ENCODE assay signal across 7 mouse cellular contexts in the genomic region with DNA sequence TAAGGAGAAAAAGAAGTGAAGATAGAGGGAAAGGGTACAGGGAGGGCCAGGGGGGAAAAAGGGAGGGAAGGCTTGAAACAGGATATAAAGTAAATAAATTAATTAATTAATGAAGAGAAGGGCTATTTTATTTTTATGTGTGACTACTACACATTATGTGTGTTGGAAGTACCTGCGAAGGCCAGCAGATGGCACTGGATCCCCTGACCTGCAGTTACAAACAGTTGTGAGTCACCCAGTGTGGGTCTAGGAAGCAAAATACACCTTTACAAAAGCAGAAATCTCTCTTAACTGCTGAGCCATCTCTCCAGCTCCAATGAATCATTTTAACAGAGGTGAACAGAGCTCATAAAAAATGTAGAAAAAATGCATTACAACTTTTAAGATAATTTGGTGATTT. TPM values are rescaled to one million over a fixed set of nuclear protein-coding genes. Genes with fewer than 3 reads are reported as not detected.
DNase-seq lines count a peak whose midpoint lies in the region; ATAC-seq and TF ChIP-seq lines count a peak whose summit lies in the region.

No protein-coding gene starts in this region.

- POLR2A ChIA-PET in Patski (lab: Charles Lee), result no interaction called here

- H3K9ac ChIP-seq in liver, adult 2 months (ENCODE audit: low read depth, low read length), result no peak overlapping the region
- no peak overlapping the region for H3K9ac ChIP-seq in liver, embryonic 11.5 days (ENCODE audit: low read depth, low read length)
- no peak overlapping the region for H3K9ac ChIP-seq in forebrain, embryonic 16.5 days (replicated peaks; ENCODE audit: low read depth, low read length)
- H3K9ac ChIP-seq in liver, embryonic 14.5 days (replicated peaks), result no peak overlapping the region

- H3K4me2 ChIP-seq in liver, embryonic 11.5 days, result no peak overlapping the region
- no peak overlapping the region for H3K4me2 ChIP-seq in forebrain, embryonic 16.5 days (ENCODE audit: low read length)
- H3K4me2 ChIP-seq in liver, embryonic 14.5 days (ENCODE audit: low read depth), result no peak overlapping the region

- no peak overlapping the region for H3K4me3 ChIP-seq in liver, adult 2 months (ENCODE audit: insufficient read depth, low read depth, low read length)
- no peak overlapping the region for H3K4me3 ChIP-seq in liver, embryonic 11.5 days (ENCODE audit: low read depth, low read length)
- H3K4me3 ChIP-seq in forebrain, embryonic 16.5 days (replicated peaks; ENCODE audit: low read length), result no peak overlapping the region
- no peak overlapping the region for H3K4me3 ChIP-seq in liver, embryonic 14.5 days (ENCODE audit: insufficient read depth in 1 of 2, low read depth in 2 of 2, low read length in 2 of 2)

- CTCF ChIA-PET in Patski (lab: Charles Lee), result interaction anchor here (1.3 kb wide), 1 partner anchor 144 kb away, joined by 5 read pairs; no protein-coding TSS in a partner anchor

- H3K36me3 ChIP-seq in liver, adult 2 months (ENCODE audit: control insufficient read depth, insufficient read depth, low read length), result no peaks in the 10 kb centered on the region
- no peaks in the 10 kb centered on the region for H3K36me3 ChIP-seq in liver, embryonic 11.5 days (ENCODE audit: control insufficient read depth, insufficient read depth, low read length)
- H3K36me3 ChIP-seq in forebrain, embryonic 16.5 days (ENCODE audit: control insufficient read depth, insufficient read depth), result 0 out of 2 replicates have a peak, but pooled peaks cover 4% of the 10 kb centered on the region
- H3K36me3 ChIP-seq in liver, embryonic 14.5 days (replicated peaks; ENCODE audit: control insufficient read depth, insufficient read depth, low read depth), result no peaks in the 10 kb centered on the region
- H3K36me3 ChIP-seq in splenic B cell, adult 2 months (ENCODE audit: control insufficient read depth, insufficient read depth, low read length, poor library complexity, severe bottlenecking), result no peaks in the 10 kb centered on the region

- no peaks in the 10 kb centered on the region for H3K79me2 ChIP-seq in liver, adult 2 months (ENCODE audit: control insufficient read depth, insufficient read depth, low read length)

- WGBS in liver, adult 2 months, result 79% methylated on average over 1 of the region's 1 CpGs
- 43% methylated on average over 1 of the region's 1 CpGs for WGBS in liver, embryonic 11.5 days
- WGBS in forebrain, embryonic 16.5 days, result 66% methylated on average over 1 of the region's 1 CpGs
- WGBS in liver, embryonic 14.5 days (ENCODE audit: insufficient replicate concordance), result 35% methylated on average over 1 of the region's 1 CpGs

- in situ Hi-C loops in Patski (cut with MboI; ENCODE audit: low pct_unique_long_range_greater_than_20kb), result no loop called here

- no peak for TF ChIP-seq EP300 in liver, embryonic 14.5 days (IDR thresholded peaks at IDR 0.05; ENCODE audit: low read depth)

- no peak; the same call in 1 of the 2 replicates for ATAC-seq in liver, embryonic 11.5 days (replicated peaks; ENCODE audit: low FRiP score)
- ATAC-seq in Patski, result no peak
- peak; percentile 50; the same call in 1 of the 2 replicates for ATAC-seq in forebrain, embryonic 16.5 days
- no peak for ATAC-seq in liver, embryonic 14.5 days (ENCODE audit: insufficient read depth)

- peak; percentile 12 for DNase-seq in liver, adult 2 months (ENCODE audit: extremely low read depth, low read depth, low spot score)
- DNase-seq in liver, embryonic 11.5 days (ENCODE audit: low spot score), result no peak
- DNase-seq in Patski (ENCODE audit: low read depth, low spot score), result no peak
- peak; percentile 41 for DNase-seq in c-Kit-positive CD71-negative TER-119-negative erythroid progenitor cells, embryonic 14.5 days (ENCODE audit: low read depth)
- DNase-seq in liver, embryonic 14.5 days (ENCODE audit: low read depth in 3 of 3, low spot score in 3 of 3), result peak in 1 of 3 experiments; percentile 7
- peak; percentile 29 for DNase-seq in splenic B cell, adult 2 months (ENCODE audit: low read depth, low spot score)

- H3K27me3 ChIP-seq in liver, adult 2 months (ENCODE audit: control insufficient read depth, insufficient read depth, low read length), result no peaks in the 10 kb centered on the region
- no peaks in the 10 kb centered on the region for H3K27me3 ChIP-seq in liver, embryonic 11.5 days (replicated peaks; ENCODE audit: control insufficient read depth, insufficient read depth, low read length)
- H3K27me3 ChIP-seq in Patski, result no peaks in the 10 kb centered on the region
- H3K27me3 ChIP-seq in forebrain, embryonic 16.5 days (replicated peaks; ENCODE audit: control insufficient read depth, insufficient read depth, low read length), result no peaks in the 10 kb centered on the region
- H3K27me3 ChIP-seq in liver, embryonic 14.5 days (ENCODE audit: control insufficient read depth, insufficient read depth, low read length), result no peaks in the 10 kb centered on the region
- H3K27me3 ChIP-seq in splenic B cell, adult 2 months (ENCODE audit: control insufficient read depth, insufficient read depth, low read length, poor library complexity, severe bottlenecking), result no peaks in the 10 kb centered on the region

- H3K27ac ChIP-seq in liver, adult 2 months (replicated peaks; ENCODE audit: insufficient read depth, low read depth, low read length), result no peak overlapping the region
- no peak overlapping the region for H3K27ac ChIP-seq in liver, embryonic 11.5 days (ENCODE audit: low read depth, low read length)
- no peak overlapping the region for H3K27ac ChIP-seq in forebrain, embryonic 16.5 days (ENCODE audit: low read length)
- H3K27ac ChIP-seq in liver, embryonic 14.5 days, result no peak overlapping the region

- no peak for TF ChIP-seq POLR2A in liver, adult 2 months (IDR thresholded peaks at IDR 0.05; ENCODE audit: extremely low read depth, insufficient read depth, low read length)

- peak; percentile 65; the same call in 1 of the 2 replicates for TF ChIP-seq CTCF in liver, adult 2 months (IDR thresholded peaks at IDR 0.05; ENCODE audit: low read depth, low read length)
- TF ChIP-seq CTCF in Patski (IDR thresholded peaks at IDR 0.05), result peak; percentile 66
- TF ChIP-seq CTCF in liver, embryonic 14.5 days (IDR thresholded peaks at IDR 0.05; ENCODE audit: low read depth), result peak; percentile 62

- no peaks in the 10 kb centered on the region for H3K4me1 ChIP-seq in liver, adult 2 months (ENCODE audit: control insufficient read depth, insufficient read depth, low read length)
- H3K4me1 ChIP-seq in liver, embryonic 11.5 days (replicated peaks; ENCODE audit: control insufficient read depth, insufficient read depth, low read length), result no peaks in the 10 kb centered on the region
- no peaks in the 10 kb centered on the region for H3K4me1 ChIP-seq in forebrain, embryonic 16.5 days (replicated peaks; ENCODE audit: control insufficient read depth, insufficient read depth, low read length)
- no peaks in the 10 kb centered on the region; a peak in 1 of 4 replicates for H3K4me1 ChIP-seq in liver, embryonic 14.5 days (replicated peaks; ENCODE audit: control insufficient read depth in 2 of 2, insufficient read depth in 2 of 2, low read length in 1 of 2)

- H3K9me3 ChIP-seq in liver, embryonic 11.5 days (ENCODE audit: control insufficient read depth, low read length), result no peaks in the 10 kb centered on the region
- no peaks in the 10 kb centered on the region for H3K9me3 ChIP-seq in forebrain, embryonic 16.5 days (ENCODE audit: control insufficient read depth, low read length)
- H3K9me3 ChIP-seq in liver, embryonic 14.5 days (ENCODE audit: control insufficient read depth, low read length), result no peaks in the 10 kb centered on the region

RNA-seq across cellular contexts. Expression of a gene that starts 59.0 kb away (rescaled TPM):
- total RNA-seq in liver, adult 2 months (2014; rRNA removed), result 3.0 and 3.6 TPM in 2 replicates
- polyA plus RNA-seq in liver, adult 2 months (2012; rRNA removed), result 0.52 and 0.98 TPM in 2 replicates
- polyA plus RNA-seq in liver, embryonic 11.5 days (2014; fragmentation: Nextera tagmentation; extraction: Ambion mirVana), result 7.0 and 7.3 TPM in 2 replicates
- polyA plus RNA-seq in Patski (2021), result 18.5 TPM
- 10.9 and 15.9 TPM in 2 replicates for polyA plus RNA-seq in forebrain, embryonic 16.5 days (2015; fragmentation: Nextera tagmentation; extraction: Ambion mirVana)
- polyA plus RNA-seq in liver, embryonic 14.5 days (2012; rRNA removed), result 1.4 and 1.6 TPM in 2 replicates
- 1.3 and 1.7 TPM in 2 replicates for polyA plus RNA-seq in liver, embryonic 14.5 days (2014; fragmentation: Nextera tagmentation; extraction: Ambion mirVana)

Comparison
In these comparisons a context has a peak if more than half of its experiments do, and no peak if none do; other contexts are left out.
1. DNase-seq: peak in liver, adult 2 months (single experiment), c-Kit-positive CD71-negative TER-119-negative erythroid progenitor cells, embryonic 14.5 days (single experiment) and splenic B cell, adult 2 months (single experiment); none in liver, embryonic 11.5 days (single experiment) and Patski (single experiment).
2. Peak in every context shown above with its lines, with median percentiles within 50 percentile points of each other: CTCF ChIP-seq.